Mouse (Mus musculus): Measurements from ENCODE around the gene Rad51b.

Gene Rad51b

DNA sequence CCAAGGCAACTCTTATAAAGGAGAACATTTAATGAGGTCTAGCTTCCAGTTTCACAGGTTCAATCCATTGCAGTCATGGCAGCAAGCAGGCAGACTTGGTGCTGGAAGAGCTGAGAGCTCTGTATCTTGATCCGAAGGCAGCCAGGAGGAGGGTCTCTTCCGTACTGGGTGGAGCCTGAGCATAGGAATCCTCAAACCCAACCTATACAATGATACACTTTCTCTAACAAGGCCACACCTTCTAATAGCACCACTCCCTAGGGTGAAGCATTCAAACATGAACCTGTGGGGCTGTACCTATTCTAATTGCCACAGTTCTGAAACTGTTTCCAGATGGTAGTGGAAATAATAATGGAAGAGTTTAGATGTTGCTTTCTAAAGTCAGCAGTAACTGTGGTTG, 33.5 kb downstream of the Rad51b start:
- DNase-seq (ENCODE audit: low spot score in 2 of 2): no peak

- no peak for DNase-seq (ENCODE audit: low spot score in 2 of 2)
Observed at GRCm38 (mm10) chr12:79331722-79332121, 34.6 kb downstream of the Rad51b start.

- DNase-seq (ENCODE audit: low spot score in 2 of 2): no peak
Observed at GRCm38 (mm10) chr12:79338791-79339190, 41.7 kb downstream of the Rad51b start.

DNA sequence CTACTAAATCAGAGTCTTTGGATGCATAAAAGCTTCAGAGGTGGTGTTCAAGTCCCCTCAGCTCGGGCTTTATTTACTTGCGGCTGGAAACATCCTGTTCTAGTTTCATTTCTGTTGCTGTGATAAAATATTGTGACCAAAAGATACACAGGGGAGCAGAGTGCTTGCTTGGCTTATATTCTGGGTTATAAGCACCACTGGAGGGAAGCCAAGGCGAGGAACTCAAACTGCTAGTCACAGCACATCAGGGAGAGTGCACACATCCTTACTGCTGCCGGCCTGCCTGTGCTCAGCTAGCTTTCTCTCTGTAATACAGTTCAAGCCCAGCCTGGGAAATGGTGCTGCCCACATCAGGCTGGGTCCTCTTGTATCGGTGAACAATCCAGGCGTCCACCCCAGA, 43.4 kb downstream of the Rad51b start:
- DNase-seq (ENCODE audit: low spot score in 2 of 2): no peak

- DNase-seq (ENCODE audit: low spot score in 2 of 2): no peak
Observed at GRCm38 (mm10) chr12:79341291-79341845, 44.3 kb downstream of the Rad51b start.

DNA sequence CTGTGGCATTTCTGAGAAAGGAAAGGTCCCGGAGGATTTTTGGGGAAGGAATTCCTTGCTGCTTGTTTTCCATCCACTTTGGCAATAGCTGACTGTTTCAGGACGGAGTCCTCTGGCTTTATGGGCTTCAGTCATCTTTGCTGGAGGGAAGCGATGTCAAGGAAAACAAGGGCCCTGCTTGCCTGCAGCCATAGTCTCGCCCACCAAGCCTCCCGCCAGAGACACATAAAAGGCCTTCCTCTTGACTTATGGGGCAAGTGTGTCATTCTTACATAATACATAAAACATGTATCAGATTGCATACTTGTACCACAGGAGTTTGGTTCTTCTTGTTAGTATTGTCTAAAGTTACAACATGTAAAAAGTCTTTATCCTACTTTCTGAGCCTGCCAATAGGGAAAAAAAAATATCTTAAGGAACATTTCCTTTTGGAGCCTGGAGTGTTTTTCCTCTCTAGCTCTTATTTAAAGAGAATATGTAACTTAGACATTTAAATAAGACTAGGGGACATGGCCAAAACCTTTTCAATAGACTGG, 49.2 kb downstream of the Rad51b start:
- no peak for DNase-seq (ENCODE audit: low spot score in 2 of 2)

DNA sequence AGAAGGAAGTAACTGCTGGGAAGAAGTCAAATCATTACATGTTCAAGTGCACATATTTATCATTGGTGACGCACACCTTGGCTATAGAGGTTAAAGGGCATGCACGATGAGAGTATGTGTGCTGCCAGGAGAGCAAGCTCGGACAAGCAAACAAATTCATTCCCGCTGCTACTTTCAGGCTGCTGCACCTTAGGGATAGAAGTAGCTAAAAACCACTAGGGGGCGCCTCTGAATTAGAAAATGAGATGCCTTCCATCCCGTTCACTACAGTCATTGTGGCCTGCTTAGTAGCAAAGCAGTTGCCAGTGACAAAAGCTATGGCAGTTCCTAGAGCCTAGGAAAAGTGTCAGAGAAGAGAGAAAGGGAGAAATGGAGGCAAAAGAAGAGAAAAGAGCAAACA, 50.6 kb downstream of the Rad51b start:
- peak in 1 of 2 experiments; percentile 44 for DNase-seq (ENCODE audit: low spot score in 2 of 2)

DNA sequence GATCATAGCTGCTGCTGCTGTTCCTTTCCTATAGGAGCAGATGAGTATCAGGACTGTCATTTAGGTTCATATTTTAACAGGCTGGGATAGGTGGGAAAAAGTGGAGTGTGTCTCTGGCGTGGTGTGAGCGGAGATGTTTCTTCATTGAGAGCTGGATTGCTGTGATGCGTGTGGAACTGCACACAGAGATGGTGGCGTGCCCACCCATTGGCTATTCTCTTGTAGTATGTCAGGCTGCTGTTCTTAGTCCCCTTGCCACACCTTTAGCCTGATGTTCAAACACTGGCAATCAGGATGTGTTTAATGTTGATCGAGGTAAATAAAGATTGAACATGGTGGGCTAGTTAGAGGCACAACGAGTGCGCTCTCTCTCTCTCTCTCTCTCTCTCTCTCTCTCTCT, 54.4 kb downstream of the Rad51b start:
- no peak for DNase-seq (ENCODE audit: low spot score in 2 of 2)

GRCm38 (mm10) chr12:79352086-79352741, 55.1 kb downstream of the Rad51b start:
- DNase-seq (ENCODE audit: low spot score in 2 of 2): no peak

DNA sequence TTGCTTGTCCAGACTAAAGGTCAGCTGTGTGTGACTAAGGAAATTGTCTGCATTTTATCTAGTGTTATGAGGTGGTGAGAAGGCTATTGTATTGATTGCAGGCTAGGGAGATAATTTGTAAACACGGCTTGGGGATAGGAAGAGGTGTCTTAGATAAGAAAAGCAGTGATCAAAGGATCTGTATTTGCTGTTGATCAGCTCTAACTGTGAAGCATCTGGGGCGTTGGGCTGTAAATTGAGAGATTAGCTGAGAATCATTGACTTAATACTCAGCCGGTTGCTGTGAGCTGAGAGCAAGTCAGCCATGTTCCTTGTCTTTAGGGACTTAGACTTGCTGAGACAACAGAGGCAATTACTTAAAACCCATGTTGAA, 55.6 kb downstream of the Rad51b start:
- DNase-seq (ENCODE audit: low spot score in 2 of 2): no peak

GRCm38 (mm10) chr12:79353356-79353755, 56.3 kb downstream of the Rad51b start:
- DNase-seq (ENCODE audit: low spot score in 2 of 2): no peak

- DNase-seq (ENCODE audit: low spot score in 2 of 2): no peak
Observed at GRCm38 (mm10) chr12:79354621-79355020, 57.5 kb downstream of the Rad51b start.

DNA sequence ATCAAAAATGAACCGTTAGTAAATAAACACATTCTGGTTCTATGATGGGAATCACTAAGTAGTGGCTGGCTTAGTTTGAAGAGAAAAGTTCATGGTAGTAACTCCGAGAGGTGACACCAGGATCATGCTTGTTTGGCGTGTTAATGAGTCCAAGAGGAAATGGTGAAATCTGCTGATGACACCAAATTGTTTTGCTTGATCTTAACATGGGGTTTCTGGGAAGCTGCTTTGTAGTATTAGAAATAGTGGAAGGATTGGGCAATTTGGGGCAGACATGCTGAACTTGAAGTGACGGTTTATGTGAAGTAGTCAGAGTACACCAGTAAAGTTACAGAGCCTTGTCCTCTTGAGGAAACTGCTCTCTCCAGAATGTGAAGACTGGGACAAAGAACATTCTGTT, 59.1 kb downstream of the Rad51b start:
- DNase-seq (ENCODE audit: low spot score in 2 of 2): no peak

DNA sequence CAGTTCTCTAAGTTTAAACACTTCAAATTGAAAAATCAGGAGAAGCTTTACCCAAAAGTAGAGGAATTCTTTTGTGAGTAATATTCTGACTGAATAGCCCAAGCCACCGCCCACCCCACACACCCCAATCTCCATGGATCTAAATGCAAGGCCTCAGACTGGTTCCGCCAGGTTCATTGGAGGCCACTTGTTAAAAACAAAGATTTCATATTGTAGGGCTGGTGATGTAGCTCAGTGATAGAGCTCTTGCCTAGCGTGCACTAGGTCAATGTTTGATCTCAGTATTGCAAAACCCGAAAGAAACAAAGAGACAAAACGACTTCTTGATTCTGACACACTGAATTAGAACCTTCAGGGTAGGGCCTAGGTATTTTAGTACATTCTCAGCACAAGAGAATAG, 60.5 kb downstream of the Rad51b start:
- DNase-seq (ENCODE audit: low spot score in 2 of 2): no peak

GRCm38 (mm10) chr12:79358613-79359218, 61.6 kb downstream of the Rad51b start:
- peak in 1 of 2 experiments; percentile 22 for DNase-seq (ENCODE audit: low spot score in 2 of 2)

- no peak for DNase-seq (ENCODE audit: low spot score in 2 of 2)
Observed at GRCm38 (mm10) chr12:79359404-79359803, 62.3 kb downstream of the Rad51b start.

- DNase-seq (ENCODE audit: low spot score in 2 of 2): no peak
Observed at GRCm38 (mm10) chr12:79362219-79362618, 65.1 kb downstream of the Rad51b start.

DNA sequence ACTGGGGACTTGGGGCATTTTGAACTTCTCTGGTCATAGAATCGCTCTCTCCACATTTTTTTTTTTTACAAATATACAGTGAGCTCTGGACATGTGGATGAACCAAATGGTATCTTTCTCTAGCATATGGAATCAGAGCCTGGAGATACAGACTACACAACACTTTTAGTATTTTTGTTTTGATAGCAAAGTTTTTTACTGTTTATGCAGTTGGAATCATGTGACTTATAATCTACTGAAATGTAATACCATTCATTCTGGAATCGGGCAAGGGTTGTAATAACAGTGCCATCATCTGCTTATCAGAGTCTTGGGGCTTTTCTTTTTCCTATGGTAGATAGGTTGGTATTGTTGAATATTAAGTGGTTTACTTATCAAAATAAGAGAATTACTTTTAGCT, 67.2 kb downstream of the Rad51b start:
- no peak for DNase-seq (ENCODE audit: low spot score in 2 of 2)

GRCm38 (mm10) chr12:79368818-79369217, 71.7 kb downstream of the Rad51b start:
- no peak for DNase-seq (ENCODE audit: low spot score in 2 of 2)

DNA sequence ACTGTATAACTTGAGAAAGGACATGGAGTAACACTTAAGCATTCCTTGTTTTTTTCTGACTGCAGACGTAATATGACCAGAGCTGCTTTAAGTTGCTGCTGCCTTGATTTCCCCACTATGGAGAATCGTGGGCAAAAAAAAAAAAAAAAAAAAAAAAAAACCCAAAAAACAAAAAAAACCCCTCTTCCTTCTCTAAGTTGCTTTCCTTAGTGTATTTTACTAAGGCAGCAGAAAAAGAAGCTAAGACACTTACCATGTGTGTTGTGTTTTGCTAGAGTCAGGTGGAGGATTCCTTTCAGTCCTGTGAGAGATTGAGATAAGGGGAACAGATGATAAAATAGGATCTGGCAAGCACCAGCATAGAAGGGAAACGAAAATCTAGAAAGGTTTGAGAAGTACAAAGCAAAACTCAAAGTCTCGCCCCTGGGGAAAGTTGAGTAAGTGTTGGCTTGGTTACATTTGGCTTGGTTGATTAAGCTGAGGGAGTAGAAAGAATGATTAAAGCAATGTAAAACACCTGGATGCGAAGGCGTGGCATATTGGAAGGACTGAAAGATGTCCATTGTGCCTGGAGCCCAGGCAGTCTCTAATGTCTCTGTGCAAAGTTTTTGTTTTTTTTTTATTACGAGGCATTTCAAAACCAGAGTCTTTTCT, 72.6 kb downstream of the Rad51b start:
- no peak for DNase-seq (ENCODE audit: low spot score in 2 of 2)

DNA sequence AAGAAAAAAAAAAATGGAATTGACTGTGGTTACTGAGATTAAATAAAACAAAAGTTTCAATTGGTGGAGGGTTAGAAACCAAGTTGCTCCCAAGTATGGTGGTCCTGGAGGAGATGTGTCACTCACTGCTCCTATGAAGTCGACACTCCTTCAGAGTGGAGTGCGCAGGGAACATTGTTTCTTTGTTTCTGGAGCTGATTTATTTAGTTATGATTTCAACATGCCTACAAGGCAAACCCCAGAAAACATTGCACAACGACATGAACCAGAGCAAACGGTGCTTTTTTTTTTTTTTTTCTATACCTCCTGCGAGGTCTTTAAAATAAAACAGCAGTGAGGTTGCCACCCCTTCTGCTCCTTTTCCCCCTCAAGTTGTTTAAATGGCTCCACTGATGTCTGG, 75.6 kb downstream of the Rad51b start:
- DNase-seq (ENCODE audit: low spot score in 2 of 2): no peak

- no peak for DNase-seq (ENCODE audit: low spot score in 2 of 2)
Observed at GRCm38 (mm10) chr12:79377378-79377777, 80.3 kb downstream of the Rad51b start.

DNA sequence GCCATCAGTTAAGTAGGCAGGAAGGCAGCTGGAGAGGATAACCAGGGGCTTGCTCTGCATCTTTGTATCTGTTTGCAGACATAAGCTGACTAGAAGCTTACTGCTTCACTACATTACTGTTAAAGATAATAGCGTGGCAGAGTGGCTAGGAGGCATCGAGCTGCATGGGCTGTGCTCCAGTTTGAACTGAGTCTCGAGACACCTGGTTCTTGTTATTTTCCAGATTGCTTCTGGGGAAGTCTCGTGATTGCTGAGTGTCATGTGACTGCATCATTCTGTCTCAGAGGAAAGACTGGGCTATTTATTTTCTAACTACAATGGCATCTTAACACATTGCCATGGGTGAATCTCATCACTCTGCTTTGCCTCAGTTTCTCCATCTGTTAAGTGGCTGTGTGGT, 80.8 kb downstream of the Rad51b start:
- no peak for DNase-seq (ENCODE audit: low spot score in 2 of 2)
